In genomic region chr19:4878405-4879323, GRCm38 (mm10) we compare ENCODE assay signal across 8 mouse cellular contexts. TPM values are rescaled to one million over a fixed set of nuclear protein-coding genes. Genes with fewer than 3 reads are reported as not detected.
DNase-seq lines count a peak whose midpoint lies in the region; ATAC-seq and TF ChIP-seq lines count a peak whose summit lies in the region.

Gene Zdhhc24, plus strand, starts transcription at chr19:4878668.

- H3K9ac ChIP-seq in kidney, embryonic 14.5 days (ENCODE audit: low read depth, low read length) = peak within 1 kb of the TSS; percentile 88
- H3K9ac ChIP-seq in limb, embryonic 15.5 days = peak within 1 kb of the TSS; percentile 93

- peak; percentile 97 for DNase-seq in A20 (ENCODE audit: low read depth, low spot score)
- peak; percentile 95 to 98 for DNase-seq in heart, adult 9 months (ENCODE audit: low spot score in 2 of 2)
- peak; percentile 88 to 90 for DNase-seq in monocyte, adult 2 months (ENCODE audit: low read depth in 1 of 2, low spot score in 2 of 2)
- DNase-seq in spleen, postnatal 36 days (ENCODE audit: low spot score in 2 of 2) = peak; percentile 94 to 95

- H3K36me3 ChIP-seq in kidney, embryonic 14.5 days (ENCODE audit: control insufficient read depth, insufficient read depth, low read length) = no peaks in the 10 kb centered on the region; the same call in 1 of the 2 replicates
- H3K36me3 ChIP-seq in limb, embryonic 15.5 days = no peaks in the 10 kb centered on the region

- no peaks in the 10 kb centered on the region for H3K9me3 ChIP-seq in kidney, embryonic 14.5 days (ENCODE audit: control insufficient read depth, low read length)
- no peaks in the 10 kb centered on the region for H3K9me3 ChIP-seq in limb, embryonic 15.5 days

- H3K27me3 ChIP-seq in kidney, embryonic 14.5 days (ENCODE audit: control insufficient read depth, insufficient read depth, low read length) = no peaks in the 10 kb centered on the region
- H3K27me3 ChIP-seq in limb, embryonic 15.5 days = no peaks in the 10 kb centered on the region

- H3K4me2 ChIP-seq in kidney, embryonic 14.5 days (replicated peaks; ENCODE audit: low read depth, low read length) = peak within 1 kb of the TSS; percentile 81
- peak within 1 kb of the TSS; percentile 92 for H3K4me2 ChIP-seq in limb, embryonic 15.5 days

- H3K4me1 ChIP-seq in bone marrow macrophage, adult 2 months (ENCODE audit: control insufficient read depth, insufficient read depth, low read length) = peaks cover 11% of the 10 kb centered on the region
- no peaks in the 10 kb centered on the region for H3K4me1 ChIP-seq in embryonic fibroblast, embryonic 13.5 days (ENCODE audit: control insufficient read depth, insufficient read depth, low read length)
- peaks cover 20% of the 10 kb centered on the region for H3K4me1 ChIP-seq in kidney, embryonic 14.5 days (ENCODE audit: control insufficient read depth, insufficient read depth, low read length)
- H3K4me1 ChIP-seq in limb, embryonic 15.5 days = peaks cover 29% of the 10 kb centered on the region

- peak within 1 kb of the TSS; percentile 89 for H3K4me3 ChIP-seq in bone marrow macrophage, adult 2 months (ENCODE audit: insufficient read depth, low read length)
- peak within 1 kb of the TSS; percentile 98 for H3K4me3 ChIP-seq in embryonic fibroblast, embryonic 13.5 days (ENCODE audit: insufficient read depth, low read length)
- peak within 1 kb of the TSS; percentile 92 for H3K4me3 ChIP-seq in kidney, embryonic 14.5 days (ENCODE audit: low read length)
- peak within 1 kb of the TSS; percentile 81 for H3K4me3 ChIP-seq in limb, embryonic 15.5 days

- no peak for TF ChIP-seq CTCF in bone marrow macrophage, adult 2 months (IDR thresholded peaks at IDR 0.05; ENCODE audit: low read depth, low read length)
- TF ChIP-seq CTCF in embryonic fibroblast, embryonic 13.5 days (IDR thresholded peaks at IDR 0.05; ENCODE audit: borderline replicate concordance, insufficient read depth, low read length) = no peak

- 1% methylated on average over 52 of the region's 52 CpGs for WGBS in kidney, embryonic 14.5 days
- under 1% methylated on average over 52 of the region's 52 CpGs for WGBS in limb, embryonic 15.5 days

- no peak for TF ChIP-seq POLR2A in bone marrow macrophage, adult 2 months (IDR thresholded peaks at IDR 0.05; ENCODE audit: borderline replicate concordance, low read depth, low read length)
- peak; percentile 64 for TF ChIP-seq POLR2A in embryonic fibroblast, embryonic 13.5 days (IDR thresholded peaks at IDR 0.05; ENCODE audit: low read depth, low read length)

- peak; percentile 96 for ATAC-seq in kidney, embryonic 14.5 days (ENCODE audit: low FRiP score, low TSS enrichment)
- ATAC-seq in limb, embryonic 15.5 days (ENCODE audit: insufficient number of reproducible peaks, low FRiP score, low TSS enrichment, low read depth) = peak; percentile 96

- no peak within 1 kb of the TSS for H3K27ac ChIP-seq in bone marrow macrophage, adult 2 months (ENCODE audit: insufficient read depth, low read depth, low read length)
- peak within 1 kb of the TSS; percentile 54 for H3K27ac ChIP-seq in embryonic fibroblast, embryonic 13.5 days (ENCODE audit: insufficient read depth, low read length)
- H3K27ac ChIP-seq in kidney, embryonic 14.5 days (ENCODE audit: low read depth, low read length) = peak within 1 kb of the TSS; percentile 72
- H3K27ac ChIP-seq in limb, embryonic 15.5 days = peak within 1 kb of the TSS; percentile 71

RNA-seq across cellular contexts. Expression of gene Zdhhc24, which starts in this region (rescaled TPM):
- 12.0 and 14.2 TPM in 2 replicates for polyA plus RNA-seq in bone marrow macrophage, adult 2 months (2012; ENCODE audit: insufficient read depth, insufficient read length, missing spikeins)
- 9.5 and 11.1 TPM in 2 replicates for polyA plus RNA-seq in embryonic fibroblast, embryonic 13.5 days (2011; ENCODE audit: insufficient read length, low read depth, missing spikeins)
- 8.3 and 9.4 TPM in 2 replicates for polyA plus RNA-seq in kidney, embryonic 14.5 days (2014; fragmentation: Nextera tagmentation; extraction: Ambion mirVana)
- 9.9 and 11.4 TPM in 2 replicates for polyA plus RNA-seq in limb, embryonic 15.5 days (2015; fragmentation: Nextera tagmentation; extraction: Ambion mirVana)
